Mouse (Mus musculus): ENCODE measurements around the gene Knop1.

- no peak for TF ChIP-seq CTCF (IDR thresholded peaks at IDR 0.05; ENCODE audit: borderline replicate concordance, insufficient read depth, low read depth, low read length)
- no peak for TF ChIP-seq POLR2A (IDR thresholded peaks at IDR 0.05; ENCODE audit: borderline replicate concordance, insufficient read depth, low read length)
Observed at GRCm38 (mm10) chr7:118852611-118853010, 3.4 kb downstream of the Knop1 start.

Data from cerebellum, adult 2 months (tissue).